Mouse (Mus musculus) inflammation-experienced regulatory T-cells, adult 6 months (primary cell): Measurements from ENCODE around the gene Gatd1. TPM values are rescaled to one million over a fixed set of nuclear protein-coding genes. Genes with fewer than 3 reads are reported as not detected.

Source experiments
- ATAC-seq: one replicate; pipeline ENCODE4 v1.8.0; 2017
- polyA plus RNA-seq, 3 experiments: library from polyadenylated mRNA; unstranded; fragments of 100-300 nt; shearing (Covaris generic); gene quantifications; one replicate each; pipeline ENCODE4 v1.2.1; 2017

Gene Gatd1
- polyA plus RNA-seq, 3 experiments from 2014 or later = 70.1 to 108 (median 91.4) TPM

- no peak for ATAC-seq
These were observed 25.3 kb downstream of the Gatd1 start for GRCm38 (mm10) chr7:141388487-141389109.

- ATAC-seq = no peak
These were observed 26.0 kb downstream of the Gatd1 start for GRCm38 (mm10) chr7:141387807-141388486.

- ATAC-seq = no peak
These were observed 32.7 kb downstream of the Gatd1 start for GRCm38 (mm10) chr7:141381068-141381835.

- ATAC-seq = no peak
These were observed 34.4 kb downstream of the Gatd1 start for GRCm38 (mm10) chr7:141379584-141379983.

GRCm38 (mm10) chr7:141374399-141374798, 39.5 kb downstream of the Gatd1 start:
- no peak for ATAC-seq

GRCm38 (mm10) chr7:141373611-141374010, 40.3 kb downstream of the Gatd1 start:
- ATAC-seq = no peak

GRCm38 (mm10) chr7:141371942-141372595, 41.9 kb downstream of the Gatd1 start:
- no peak for ATAC-seq

- ATAC-seq = no peak
These were observed 44.0 kb downstream of the Gatd1 start for GRCm38 (mm10) chr7:141369918-141370317.

- ATAC-seq = no peak
These were observed 46.6 kb downstream of the Gatd1 start for GRCm38 (mm10) chr7:141367358-141367757.

GRCm38 (mm10) chr7:141365049-141365445, 48.9 kb downstream of the Gatd1 start:
- ATAC-seq = no peak

- ATAC-seq = no peak
These were observed 49.4 kb downstream of the Gatd1 start for GRCm38 (mm10) chr7:141364349-141365048.

- ATAC-seq = no peak
These were observed 50.2 kb downstream of the Gatd1 start for GRCm38 (mm10) chr7:141363752-141364125.

GRCm38 (mm10) chr7:141363106-141363751, 50.7 kb downstream of the Gatd1 start:
- ATAC-seq = peak; percentile 64

GRCm38 (mm10) chr7:141361510-141361909, 52.4 kb downstream of the Gatd1 start:
- ATAC-seq = peak; percentile 28

Other genes starting within 250 kb of the Gatd1 start
- 100 to 1,000 TPM; 135 to 147 (median 143) TPM for gene Rnh1, start 241.3 kb downstream of the Gatd1 start, polyA plus RNA-seq
- gene Hras, start 220.1 kb downstream of the Gatd1 start, polyA plus RNA-seq = 1 to 10 TPM; 1.5 to 6.2 (median 4.6) TPM
- 1 to 10 TPM; 1.3 to 2.2 (median 1.7) TPM for gene Lrrc56, start 220.0 kb downstream of the Gatd1 start, polyA plus RNA-seq
- gene Lmntd2, start 200.1 kb downstream of the Gatd1 start, polyA plus RNA-seq = 10 to 100 TPM in 1 of 3 experiments, 1 to 10 TPM in 2; 4.6 to 11.3 (median 8.5) TPM
- 10 to 100 TPM in 2 of 3 experiments, 1 to 10 TPM in 1; 9.2 to 15.0 (median 13.7) TPM for gene Rassf7, start 198.3 kb downstream of the Gatd1 start, polyA plus RNA-seq
- gene Phrf1, start 185.4 kb downstream of the Gatd1 start, polyA plus RNA-seq = 10 to 100 TPM; 40.5 to 51.6 (median 46.7) TPM
- gene Irf7, start 147.7 kb downstream of the Gatd1 start, polyA plus RNA-seq = 100 to 1,000 TPM in 2 of 3 experiments, 10 to 100 TPM in 1; 95.5 to 112 (median 100) TPM
- not detected for gene Cdhr5, start 137.3 kb downstream of the Gatd1 start, polyA plus RNA-seq
- not detected for gene Sct, start 135.0 kb downstream of the Gatd1 start, polyA plus RNA-seq
- gene Drd4, start 122.1 kb downstream of the Gatd1 start, polyA plus RNA-seq = not detected
- 10 to 100 TPM; 17.6 to 37.9 (median 34.6) TPM for gene Deaf1, start 86.4 kb downstream of the Gatd1 start, polyA plus RNA-seq
- 10 to 100 TPM; 27.1 to 41.1 (median 39.1) TPM for gene Tmem80, start 86.4 kb downstream of the Gatd1 start, polyA plus RNA-seq
- gene Eps8l2, start 75.3 kb downstream of the Gatd1 start, polyA plus RNA-seq = not detected
- 100 to 1,000 TPM; 271 to 329 (median 303) TPM for gene Taldo1, start 21.9 kb downstream of the Gatd1 start, polyA plus RNA-seq
- 1 to 10 TPM in 1 of 3 experiments, not detected in 2; 1.7 TPM for gene Cend1, start 15.4 kb upstream of the Gatd1 start, polyA plus RNA-seq
- gene Slc25a22, start 23.8 kb upstream of the Gatd1 start, polyA plus RNA-seq = 10 to 100 TPM; 31.4 to 50.6 (median 32.0) TPM
- 10 to 100 TPM in 2 of 3 experiments, 1 to 10 TPM in 1; 5.8 to 11.5 (median 10.3) TPM for gene Pidd1, start 29.9 kb upstream of the Gatd1 start, polyA plus RNA-seq
- gene Rplp2, start 33.2 kb upstream of the Gatd1 start, polyA plus RNA-seq = 1,000 to 10,000 TPM; 2,239 to 3,896 (median 3,389) TPM
- 10 to 100 TPM; 49.4 to 68.0 (median 63.9) TPM for gene Pnpla2, start 41.1 kb upstream of the Gatd1 start, polyA plus RNA-seq
- not detected for gene Cracr2b, start 47.0 kb upstream of the Gatd1 start, polyA plus RNA-seq
- 1 to 10 TPM; 6.0 to 8.7 (median 8.5) TPM for gene Cd151, start 53.3 kb upstream of the Gatd1 start, polyA plus RNA-seq
- 10 to 100 TPM; 15.7 to 24.9 (median 19.9) TPM for gene Polr2l, start 61.0 kb upstream of the Gatd1 start, polyA plus RNA-seq
- gene Tspan4, start 61.1 kb upstream of the Gatd1 start, polyA plus RNA-seq = 1 to 10 TPM; 1.8 to 3.0 (median 2.4) TPM
- 10 to 100 TPM; 13.2 to 23.6 (median 14.6) TPM for gene Chid1, start 125.7 kb upstream of the Gatd1 start, polyA plus RNA-seq
- 10 to 100 TPM; 12.5 to 16.5 (median 13.6) TPM for gene Ap2a2, start 148.0 kb upstream of the Gatd1 start, polyA plus RNA-seq
- gene Muc6, start 241.2 kb upstream of the Gatd1 start, polyA plus RNA-seq = under 1 TPM; 0.31 to 0.64 (median 0.57) TPM